Mouse (Mus musculus) lung, adult 10 weeks (tissue): ENCODE results near the gene Gm3317. TPM values are rescaled to one million over a fixed set of nuclear protein-coding genes. Genes with fewer than 3 reads are reported as not detected.

Source experiments
- polyA plus RNA-seq: library from polyadenylated mRNA; stranded (reverse); fragments of 350-450 nt; fragmentation: Illumina TruSeq; extraction: RNeasy Lipid Tissue Mini Kit (QIAGEN cat#74804); gene quantifications from one replicate; pipeline ENCODE4 v1.2.3, GENCODE M21; 2014; ENCODE audit warnings: low read depth, low replicate concordance; ENCODE audit not compliant: insufficient read depth

Gm3317 gene
- polyA plus RNA-seq, result not detected

DNA sequence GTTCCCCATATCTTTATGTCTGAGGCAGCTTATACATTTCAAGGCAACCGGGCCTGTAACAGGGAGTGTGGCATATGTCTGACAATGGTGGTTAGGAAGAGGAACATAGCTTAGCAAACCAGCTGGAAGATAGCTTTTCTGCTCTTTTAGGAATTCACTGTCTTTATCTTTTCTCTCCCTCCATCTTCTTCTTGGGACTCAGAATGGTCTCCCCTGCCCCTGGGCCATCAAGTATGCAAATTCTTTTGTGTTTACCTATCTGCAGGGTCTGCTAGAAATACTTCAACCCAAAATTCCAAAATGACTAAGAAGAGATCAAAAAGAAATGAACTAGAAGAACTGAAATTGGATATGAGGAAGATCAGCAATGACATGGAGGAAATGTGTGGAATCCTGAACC is at the start of gene Gm3317:
Gene Gm3317 (plus strand): TSS at position 301 of the 400 bp plus-strand sequence.

DNA sequence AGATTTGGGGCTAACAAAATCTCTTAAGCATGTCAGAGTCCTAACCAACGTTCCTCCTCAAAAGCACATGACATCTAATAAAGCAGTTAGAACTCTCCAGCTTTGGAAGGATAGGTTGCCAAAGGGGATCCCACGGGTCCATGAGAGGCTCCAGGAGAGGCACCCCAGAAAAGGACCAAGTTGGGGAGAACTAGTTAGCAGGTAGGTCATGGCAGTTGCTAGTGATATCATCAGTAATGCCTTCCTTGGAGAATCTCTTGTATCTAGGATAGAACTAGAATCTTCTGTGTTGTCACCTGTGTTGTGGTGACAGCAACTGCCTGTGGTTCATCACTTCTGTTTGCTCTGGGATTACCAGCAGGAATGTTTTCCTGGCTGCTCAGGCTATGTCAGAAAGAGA is 33.1 kb upstream of the Gm3317 start, which contains the start of gene Gm8279:
Gene Gm8279 (plus strand): TSS at position 301 of the 400 bp plus-strand sequence.

DNA sequence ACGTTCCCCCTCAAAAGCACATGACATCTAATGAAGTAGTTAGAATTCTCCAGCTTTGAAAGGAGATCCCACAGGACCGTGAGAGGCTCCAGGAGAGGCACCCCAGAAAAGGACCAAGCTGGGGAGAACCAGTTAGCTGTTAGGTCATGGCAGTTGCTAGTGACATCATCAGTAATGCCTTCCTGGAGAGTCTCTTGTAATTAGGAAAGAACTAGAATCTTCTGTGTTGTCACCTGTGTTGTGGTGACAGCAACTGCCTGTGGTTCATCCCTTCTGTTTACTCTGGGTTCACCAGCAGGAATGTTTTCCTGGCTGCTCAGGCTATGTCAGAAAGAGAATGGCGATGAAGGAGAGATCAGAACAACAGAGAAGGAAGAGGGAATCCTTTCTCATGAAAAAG is 21.2 kb downstream of the Gm3317 start, which contains the start of gene Gm8271:
Gene Gm8271 (plus strand): TSS at position 301 of the 400 bp plus-strand sequence.

Other genes starting within 250 kb of the Gm3317 start
- not detected for gene Gm8297, start 180.6 kb upstream of the Gm3317 start, polyA plus RNA-seq
- gene Gm3298, start 148.6 kb upstream of the Gm3317 start, polyA plus RNA-seq, result not detected
- gene 4930555G01Rik, start 113.9 kb upstream of the Gm3317 start, polyA plus RNA-seq, result not detected
- gene Gm8281, start 93.5 kb upstream of the Gm3317 start, polyA plus RNA-seq, result not detected
- gene Gm8279, start 33.0 kb upstream of the Gm3317 start, polyA plus RNA-seq, result not detected
- not detected for gene Gm8271, start 21.3 kb downstream of the Gm3317 start, polyA plus RNA-seq
- not detected for gene Gm3526, start 96.0 kb downstream of the Gm3317 start, polyA plus RNA-seq
- gene Gm3542, start 170.4 kb downstream of the Gm3317 start, polyA plus RNA-seq, result not detected
- gene Gm3500, start 224.5 kb downstream of the Gm3317 start, polyA plus RNA-seq, result 0.28 TPM